Mouse (Mus musculus) kidney, adult 2 months (tissue): Measurements from ENCODE around the gene Rassf8.

Source experiments
- CTCF ChIP-seq: fragments of 200-500 bp; conservative IDR thresholded peaks from 2 replicates; pipeline ENCODE4 v1.5.1; 2011; ENCODE audit warnings: low read depth, mild to moderate bottlenecking, control low read depth, low read length, moderate library complexity, mixed read lengths; ENCODE audit not compliant: insufficient read depth, insufficient read length
- POLR2A ChIP-seq: fragments of 200-500 bp; IDR thresholded peaks from one replicate; pipeline ENCODE4 v1.6.1; 2011; ENCODE audit warnings: low read depth, low read length, control low read depth

GRCm38 (mm10) chr6:145853356-145854079 is 107.0 kb downstream of the Rassf8 start:
- TF ChIP-seq CTCF = no peak
- TF ChIP-seq POLR2A = no peak
